Mouse (Mus musculus) CH12.LX (cell line): ENCODE results near the gene Tpra1. TPM values are rescaled to one million over a fixed set of nuclear protein-coding genes. Genes with fewer than 3 reads are reported as not detected.
A peak's percentile ranks its signal among the peaks of the same experiment; 100 is the strongest.

Source experiments
- DNase-seq: peaks from one replicate; pipeline ENCODE4 v3.0.0-alpha.2; 2013; ENCODE audit errors: extremely low read depth
- H3K27ac ChIP-seq: 2 replicates; pipeline ENCODE4 v1.5.1; 2012; ENCODE audit warnings: low read depth, mild to moderate bottlenecking, control low read depth, moderate library complexity; ENCODE audit not compliant: insufficient read depth
- H3K27me3 ChIP-seq: replicated peaks from 2 replicates; pipeline ENCODE3; 2012; ENCODE audit warnings: inconsistent platforms
- H3K36me3 ChIP-seq, 2 experiments: replicated peaks in 1 of 2; 2 replicates each; pipeline versions ENCODE3 to v1.6.1; 2012; ENCODE audit warnings: inconsistent platforms in 1 of 2, low read length in 1 of 2, mild to moderate bottlenecking in 1 of 2, mixed read lengths in 1 of 2, moderate library complexity in 1 of 2; ENCODE audit not compliant: control insufficient read depth in 1 of 2, insufficient read depth in 1 of 2
- H3K4me1 ChIP-seq, 2 experiments: 2 replicates each; pipeline ENCODE4 v1.6.1; 2012; ENCODE audit warnings: inconsistent platforms in 1 of 2, moderate library complexity in 1 of 2; ENCODE audit not compliant: insufficient read depth in 2 of 2, control insufficient read depth in 1 of 2
- H3K4me2 ChIP-seq: 2 replicates; pipeline ENCODE4 v1.6.1; 2012; ENCODE audit warnings: low read depth, mild to moderate bottlenecking, control low read depth; ENCODE audit not compliant: poor library complexity, insufficient read depth, severe bottlenecking
- H3K4me3 ChIP-seq, 3 experiments: fragments of 150-350 bp in 1 of 3; sonication (generic) in 1 of 3; replicated peaks in 1 of 3; 2 replicates each; pipeline versions ENCODE3 to v1.5.1; 2011 to 2012; ENCODE audit warnings: low read depth in 2 of 3, low read length in 2 of 3, mild to moderate bottlenecking in 2 of 3, moderate library complexity in 2 of 3, control low read depth in 1 of 3, improper control_type of control experiment in 1 of 3, inconsistent platforms in 1 of 3, mixed read lengths in 1 of 3; ENCODE audit not compliant: poor library complexity in 1 of 3
- H3K79me2 ChIP-seq: replicated peaks from 2 replicates; pipeline ENCODE4 v1.6.1; 2012; ENCODE audit warnings: mild to moderate bottlenecking, moderate library complexity; ENCODE audit not compliant: control insufficient read depth, poor library complexity, insufficient read depth, severe bottlenecking; ENCODE audit errors: extremely low read depth
- H3K9ac ChIP-seq: 2 replicates; pipeline ENCODE4 v1.6.1; 2012; ENCODE audit warnings: low read depth, mild to moderate bottlenecking, control low read depth, moderate library complexity; ENCODE audit not compliant: insufficient read depth
- H3K9me3 ChIP-seq: replicated peaks from 2 replicates; pipeline ENCODE3; 2012; ENCODE audit warnings: low read length, inconsistent platforms, mixed read lengths
- BHLHE40 ChIP-seq: IDR thresholded peaks from 2 replicates; pipeline ENCODE4 v1.6.1; 2011; ENCODE audit warnings: mild to moderate bottlenecking, low read depth, low read length, improper control_type of control experiment
- CHD1 ChIP-seq: IDR thresholded peaks from 2 replicates; pipeline ENCODE4 v1.6.1; 2012; ENCODE audit warnings: low read depth, low read length, improper control_type of control experiment, inconsistent platforms
- CHD2 ChIP-seq: IDR thresholded peaks from 2 replicates; pipeline ENCODE4 v1.6.1; 2011; ENCODE audit warnings: low read length, improper control_type of control experiment
- CTCF ChIP-seq, 2 experiments: IDR thresholded peaks in 1 of 2; conservative IDR thresholded peaks in 1 of 2; 2 replicates each; pipeline ENCODE4 v1.5.1; 2011 to 2012; ENCODE audit warnings: low read depth in 2 of 2, low read length in 2 of 2, improper control_type of control experiment in 1 of 2, inconsistent platforms in 1 of 2, mild to moderate bottlenecking in 1 of 2, moderate library complexity in 1 of 2
- E2F4 ChIP-seq: IDR thresholded peaks from 2 replicates; pipeline ENCODE4 v1.6.1; 2011; ENCODE audit warnings: low read depth, low read length, improper control_type of control experiment; ENCODE audit not compliant: insufficient replicate concordance
- ELF1 ChIP-seq: IDR thresholded peaks from 2 replicates; pipeline ENCODE4 v1.6.1; 2014; ENCODE audit warnings: low read depth, mild to moderate bottlenecking, inconsistent platforms, low read length, improper control_type of control experiment
- EP300 ChIP-seq: IDR thresholded peaks from 2 replicates; pipeline ENCODE4 v1.6.1; 2011; ENCODE audit warnings: low read length, improper control_type of control experiment
- ETS1 ChIP-seq: conservative IDR thresholded peaks from 2 replicates; pipeline ENCODE4 v1.6.1; 2012; ENCODE audit warnings: low read depth, mild to moderate bottlenecking, inconsistent platforms, low read length, improper control_type of control experiment, moderate library complexity
- GABPA ChIP-seq: IDR thresholded peaks from 2 replicates; pipeline ENCODE4 v1.6.1; 2012; ENCODE audit warnings: low read depth, low read length, improper control_type of control experiment, inconsistent platforms; ENCODE audit not compliant: insufficient replicate concordance
- HCFC1 ChIP-seq: IDR thresholded peaks from 2 replicates; pipeline ENCODE4 v1.6.1; 2012; ENCODE audit warnings: low read depth, mild to moderate bottlenecking, inconsistent platforms, low read length, improper control_type of control experiment
- IRF4 ChIP-seq: IDR thresholded peaks from 2 replicates; pipeline ENCODE4 v1.6.1; 2014; ENCODE audit warnings: low read depth, mild to moderate bottlenecking, inconsistent platforms, low read length, improper control_type of control experiment
- JUN ChIP-seq: IDR thresholded peaks from 2 replicates; pipeline ENCODE4 v1.6.1; 2011; ENCODE audit warnings: low read depth, mild to moderate bottlenecking, low read length, improper control_type of control experiment, moderate library complexity; ENCODE audit not compliant: insufficient read depth
- JUND ChIP-seq: conservative IDR thresholded peaks from 2 replicates; pipeline ENCODE4 v1.6.1; 2011; ENCODE audit warnings: low read depth, low read length, improper control_type of control experiment
- KAT2A ChIP-seq: IDR thresholded peaks from 2 replicates; pipeline ENCODE4 v1.6.1; 2012; ENCODE audit warnings: low read length, improper control_type of control experiment, inconsistent platforms; ENCODE audit not compliant: insufficient replicate concordance
- MAX ChIP-seq: IDR thresholded peaks from 2 replicates; pipeline ENCODE4 v1.6.1; 2011; ENCODE audit warnings: low read length, improper control_type of control experiment
- MAZ ChIP-seq: IDR thresholded peaks from 2 replicates; pipeline ENCODE4 v1.6.1; 2012; ENCODE audit warnings: low read depth, mild to moderate bottlenecking, inconsistent platforms, low read length, improper control_type of control experiment, moderate library complexity
- MEF2A ChIP-seq: IDR thresholded peaks from 2 replicates; pipeline ENCODE4 v1.6.1; 2014; ENCODE audit warnings: low read depth, mild to moderate bottlenecking, inconsistent platforms, low read length, improper control_type of control experiment, borderline replicate concordance
- MXI1 ChIP-seq: IDR thresholded peaks from 2 replicates; pipeline ENCODE4 v1.6.1; 2011; ENCODE audit warnings: mild to moderate bottlenecking, low read depth, low read length, improper control_type of control experiment
- MYC ChIP-seq: IDR thresholded peaks from 2 replicates; pipeline ENCODE4 v1.6.1; 2011; ENCODE audit warnings: low read depth, mild to moderate bottlenecking, improper control_type of control experiment, low read length
- PAX5 ChIP-seq: IDR thresholded peaks from 2 replicates; pipeline ENCODE4 v1.6.1; 2012; ENCODE audit warnings: low read length, inconsistent platforms, mixed read lengths
- POLR2AphosphoS2 ChIP-seq: IDR thresholded peaks from 2 replicates; pipeline ENCODE4 v1.6.1; 2011; ENCODE audit warnings: low read depth, low read length, improper control_type of control experiment
- RAD21 ChIP-seq: IDR thresholded peaks from 2 replicates; pipeline ENCODE4 v1.6.1; 2011; ENCODE audit warnings: low read depth, mild to moderate bottlenecking, low read length, improper control_type of control experiment, moderate library complexity
- RCOR1 ChIP-seq: conservative IDR thresholded peaks from 2 replicates; pipeline ENCODE4 v1.6.1; 2012; ENCODE audit warnings: low read depth, mild to moderate bottlenecking, inconsistent platforms, low read length, improper control_type of control experiment
- SMC3 ChIP-seq: IDR thresholded peaks from 2 replicates; pipeline ENCODE4 v1.6.1; 2011; ENCODE audit warnings: low read depth, low read length, improper control_type of control experiment
- TCF12 ChIP-seq: IDR thresholded peaks from 2 replicates; pipeline ENCODE4 v1.6.1; 2014; ENCODE audit warnings: low read depth, mild to moderate bottlenecking, inconsistent platforms, low read length, improper control_type of control experiment
- UBTF ChIP-seq: IDR thresholded peaks from 2 replicates; pipeline ENCODE4 v1.6.1; 2012; ENCODE audit warnings: low read depth, mild to moderate bottlenecking, inconsistent platforms, low read length, improper control_type of control experiment, moderate library complexity
- USF2 ChIP-seq: conservative IDR thresholded peaks from 2 replicates; pipeline ENCODE4 v1.6.1; 2011; ENCODE audit warnings: low read depth, low read length, improper control_type of control experiment
- ZC3H11A ChIP-seq: IDR thresholded peaks from 2 replicates; pipeline ENCODE4 v1.6.1; 2012; ENCODE audit warnings: low read depth, mild to moderate bottlenecking, inconsistent platforms, low read length, improper control_type of control experiment
- ZNF384 ChIP-seq: IDR thresholded peaks from 2 replicates; pipeline ENCODE4 v1.6.1; 2012; ENCODE audit warnings: low read depth, low read length, improper control_type of control experiment, inconsistent platforms
- dilution Hi-C: fragments of 300-500 bp; cut with MboI; formaldehyde crosslinking; loops from 2 replicates; pipeline ENCODE4 v1.14.3; 2020; ENCODE audit warnings: low sequenced_read_pairs; ENCODE audit not compliant: extremely low pct_unique_long_range_greater_than_20kb, extremely low pct_ligation_motif_present
- in situ Hi-C: fragments of 300-500 bp; cut with MboI; formaldehyde crosslinking; loops from 3 replicates; pipeline ENCODE4 v1.14.3; 2019; ENCODE audit warnings: low sequenced_read_pairs, low pct_ligation_motif_present, low pct_unique_long_range_greater_than_20kb, mixed read lengths
- polyA plus RNA-seq: library from polyadenylated mRNA; unstranded; fragments of >175 nt; gene quantifications from 2 replicates; pipeline ENCODE4 v1.2.1, GENCODE M21; 2012; ENCODE audit warnings: low read depth; ENCODE audit not compliant: insufficient read length
- total RNA-seq, 2 experiments: library from RNA; depleted of rRNA; stranded (reverse); fragments of 300-350 nt in 1 of 2; fragments of >200 nt in 1 of 2; gene quantifications; 2 replicates each; pipeline ENCODE4 v1.2.3; 2012 to 2014

Tpra1 gene
- total and polyA plus RNA-seq, 3 experiments: 9.3 to 16.0 (median 15.6) TPM

- Histone ChIP-seq H3K4me2 (no peak overlapping the region), H3K27ac (no peak overlapping the region), H3K79me2 (no peaks in the 10 kb centered on the region), H3K36me3 (no peaks in the 10 kb centered on the region)
- in situ Hi-C loops: no loop called here
- no peak for TF ChIP-seq ELF1
- TF ChIP-seq PAX5: no peak
- no peak for TF ChIP-seq MYC
- TF ChIP-seq MEF2A: no peak
- TF ChIP-seq MXI1: no peak
- TF ChIP-seq MAX: no peak
- TF ChIP-seq POLR2AphosphoS2: no peak
- no peak for TF ChIP-seq MAZ
- TF ChIP-seq, all 38 proteins: peak for 0
- no peaks in the 10 kb centered on the region for H3K27me3 ChIP-seq
- dilution Hi-C loops: no loop called here
- no peak overlapping the region for H3K4me3 ChIP-seq
- peaks cover 0 to 15% of the 10 kb centered on the region in 2 experiments; a peak in 2 of 4 replicates for H3K4me1 ChIP-seq
- DNase-seq: no peak
- H3K9ac ChIP-seq: no peak overlapping the region
- H3K9me3 ChIP-seq: peaks cover 5% of the 10 kb centered on the region
Measured at GRCm38 (mm10) chr6:88854509-88854908, 47.5 kb upstream of the Tpra1 start.

GRCm38 (mm10) chr6:88855636-88856035, 46.4 kb upstream of the Tpra1 start:
- H3K4me3 ChIP-seq: no peak overlapping the region
- in situ Hi-C loops: loop anchor here (5.0 kb wide), 1 partner anchor 37 kb away; no protein-coding TSS in a partner anchor
- peaks cover 5% of the 10 kb centered on the region for H3K9me3 ChIP-seq
- no peak overlapping the region for H3K9ac ChIP-seq
- TF ChIP-seq IRF4: no peak
- no peak for TF ChIP-seq MAX
- peak; percentile 89 for TF ChIP-seq SMC3
- peak; percentile 86 for TF ChIP-seq RAD21
- TF ChIP-seq MXI1: no peak
- peak; percentile 74 for TF ChIP-seq ZC3H11A
- no peak for TF ChIP-seq PAX5
- TF ChIP-seq KAT2A: no peak
- TF ChIP-seq POLR2AphosphoS2: no peak
- TF ChIP-seq BHLHE40: no peak
- no peak for TF ChIP-seq MAZ
- TF ChIP-seq UBTF: no peak
- no peak for TF ChIP-seq HCFC1
- no peak for TF ChIP-seq ELF1
- TF ChIP-seq E2F4: no peak
- TF ChIP-seq JUND: no peak
- no peak for TF ChIP-seq TCF12
- no peak for TF ChIP-seq RCOR1
- TF ChIP-seq CHD1: no peak
- no peak for TF ChIP-seq EP300
- no peak for TF ChIP-seq JUN
- TF ChIP-seq USF2: no peak
- peak; percentile 55 to 89 for TF ChIP-seq CTCF (conservative IDR thresholded peaks at IDR 0.05 in 1 of 2, IDR thresholded peaks at IDR 0.05 in 1 of 2; ENCODE audit: low read depth in 2 of 2, low read length in 2 of 2)
- no peak for TF ChIP-seq ETS1
- no peak for TF ChIP-seq CHD2
- no peak for TF ChIP-seq GABPA
- no peak for TF ChIP-seq ZNF384
- H3K4me2 ChIP-seq: no peak overlapping the region
- no peaks in the 10 kb centered on the region for H3K36me3 ChIP-seq
- dilution Hi-C loops: no loop called here
- no peaks in the 10 kb centered on the region for H3K79me2 ChIP-seq
- no peak overlapping the region for H3K27ac ChIP-seq
- peak; percentile 82 for DNase-seq
- H3K27me3 ChIP-seq: no peaks in the 10 kb centered on the region
- H3K4me1 ChIP-seq: peaks cover 0 to 16% of the 10 kb centered on the region in 2 experiments; a peak in 2 of 4 replicates
